Mouse (Mus musculus) natural killer cell, adult 2 months (primary cell): Measurements from ENCODE around the gene Cd81.
A peak's percentile ranks its signal among the peaks of the same experiment; 100 is the strongest.

Source experiments
- DNase-seq, 2 experiments: peaks; one replicate each; pipeline ENCODE4 v3.0.0; 2022; ENCODE audit warnings: low spot score in 2 of 2

Cd81 gene

DNA sequence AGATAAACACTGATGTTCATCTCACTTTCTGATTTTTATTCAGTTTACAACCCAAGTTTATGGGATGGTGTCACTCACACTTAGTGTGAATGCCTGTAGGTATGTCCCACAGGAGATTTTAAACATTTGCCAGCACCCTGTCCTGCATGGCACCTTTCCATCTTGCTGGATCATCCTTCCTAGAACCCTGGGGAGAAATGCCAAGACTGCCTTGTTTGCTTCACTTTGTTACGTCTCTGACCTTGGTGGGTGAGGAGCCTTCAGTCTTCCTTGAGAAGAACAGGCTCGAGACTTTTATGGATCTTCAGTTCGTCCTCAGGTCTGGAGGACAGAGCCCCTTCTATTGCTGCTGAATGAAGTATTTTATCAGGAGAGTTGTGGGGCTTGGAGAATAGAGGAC lies 3.2 kb upstream of the Cd81 start:
- DNase-seq, result no peak

DNA sequence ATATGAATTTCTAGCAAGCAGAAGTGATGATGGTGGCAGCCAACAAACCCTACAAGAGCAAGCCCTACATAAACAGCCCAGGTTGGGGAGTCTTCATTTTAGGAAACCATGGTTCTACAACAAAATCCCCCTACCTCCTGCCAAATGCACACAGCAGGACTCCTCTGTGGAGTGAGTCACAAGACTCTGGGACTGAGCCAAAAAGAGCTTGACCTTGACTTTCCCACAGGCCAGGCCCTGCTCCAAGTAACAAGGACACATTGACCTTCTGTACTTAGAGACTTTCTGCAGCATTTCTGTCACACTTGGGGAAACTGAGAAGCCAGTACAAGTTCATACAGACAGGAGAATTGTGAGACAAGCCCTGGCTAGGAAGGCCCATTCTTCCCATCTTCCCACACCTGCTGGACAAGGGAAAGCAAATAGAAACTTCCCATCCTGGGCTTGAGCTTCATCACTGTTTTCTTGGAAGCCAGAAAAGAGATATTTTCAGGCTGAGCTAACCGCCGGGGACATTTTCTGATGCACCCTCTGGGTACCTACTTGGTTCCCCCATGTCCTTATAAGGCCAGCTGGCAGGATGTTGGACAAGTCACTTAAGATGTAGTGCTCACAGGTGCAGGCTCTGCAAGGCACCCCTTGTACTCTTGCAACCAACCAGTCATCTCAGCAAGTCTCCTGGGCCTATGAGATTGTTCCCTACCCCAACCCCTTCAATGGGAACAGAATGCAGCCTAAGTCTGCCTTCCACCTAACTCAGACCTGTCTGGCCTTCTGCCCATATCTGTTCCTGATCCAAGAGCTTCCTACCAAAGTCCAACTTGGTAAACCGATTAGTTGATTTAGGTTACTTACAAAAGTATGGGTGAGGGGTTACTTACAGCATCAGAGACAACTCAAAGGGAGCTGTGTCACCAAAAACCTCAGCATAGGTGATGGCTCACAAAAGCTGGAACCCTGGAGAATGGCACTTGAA lies 2.4 kb upstream of the Cd81 start:
- DNase-seq, result no peak

DNA sequence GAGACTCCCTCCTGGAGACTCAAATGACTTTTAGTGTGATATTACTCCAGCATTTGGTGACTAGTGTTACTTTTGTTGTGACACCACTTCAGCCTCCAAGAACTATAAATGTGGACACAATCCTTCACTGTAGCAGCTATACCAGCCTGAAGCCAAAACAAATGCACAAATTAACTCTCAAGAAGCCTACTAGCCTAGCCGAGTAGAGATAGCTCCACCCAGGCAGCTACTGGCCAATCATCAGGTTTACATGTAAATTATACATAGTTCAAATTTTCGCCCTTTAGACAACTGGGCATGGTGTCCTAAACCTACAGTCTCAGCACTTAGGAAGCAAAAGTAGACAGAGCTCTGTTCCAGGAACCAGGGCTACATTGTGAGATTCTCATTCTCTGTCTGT lies 1.2 kb upstream of the Cd81 start:
- DNase-seq, result no peak

DNA sequence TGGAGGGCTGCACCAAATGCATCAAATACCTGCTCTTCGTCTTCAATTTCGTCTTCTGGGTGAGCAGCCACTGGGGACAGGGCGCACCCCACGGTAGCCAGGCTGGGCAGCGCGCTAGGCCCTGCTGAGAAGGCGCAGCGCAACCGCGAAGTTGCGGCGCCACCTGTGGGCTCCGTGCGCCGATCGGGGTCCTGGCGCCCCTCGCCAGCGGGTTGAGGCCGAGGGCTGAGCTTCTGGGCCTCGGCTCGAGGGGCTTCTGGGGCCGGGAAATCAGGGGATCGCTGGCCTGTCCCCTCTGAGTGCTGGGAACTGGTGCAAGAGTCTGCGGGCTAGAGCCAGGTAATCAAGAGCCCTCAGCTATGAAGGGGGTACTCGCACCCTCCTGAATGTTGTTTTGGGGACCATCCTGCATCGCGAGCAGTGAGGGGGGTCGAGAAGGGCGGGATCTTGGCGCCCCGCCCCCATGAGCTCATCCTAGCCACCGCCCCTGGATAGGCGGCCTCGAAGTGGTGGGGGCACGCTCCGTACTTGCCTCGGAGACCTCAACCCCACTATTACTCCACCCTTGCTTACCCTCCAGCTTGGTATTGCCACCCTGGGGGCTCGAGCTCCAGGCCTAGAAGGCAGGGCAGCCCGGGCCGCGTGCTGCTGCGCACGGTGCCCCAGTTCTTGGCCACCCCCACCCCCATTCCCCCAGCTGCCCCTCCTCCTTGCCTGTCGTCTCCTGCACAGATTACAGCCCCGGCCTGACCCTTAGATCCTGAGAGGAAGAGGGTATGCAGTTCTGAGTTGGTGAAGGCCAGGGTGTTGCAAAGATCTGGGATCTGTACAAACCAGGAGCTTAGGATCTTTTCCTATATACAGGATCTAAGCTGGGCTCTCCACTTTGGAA lies 715 bp downstream of the Cd81 start:
- DNase-seq, result peak in 1 of 2 experiments; percentile 29

DNA sequence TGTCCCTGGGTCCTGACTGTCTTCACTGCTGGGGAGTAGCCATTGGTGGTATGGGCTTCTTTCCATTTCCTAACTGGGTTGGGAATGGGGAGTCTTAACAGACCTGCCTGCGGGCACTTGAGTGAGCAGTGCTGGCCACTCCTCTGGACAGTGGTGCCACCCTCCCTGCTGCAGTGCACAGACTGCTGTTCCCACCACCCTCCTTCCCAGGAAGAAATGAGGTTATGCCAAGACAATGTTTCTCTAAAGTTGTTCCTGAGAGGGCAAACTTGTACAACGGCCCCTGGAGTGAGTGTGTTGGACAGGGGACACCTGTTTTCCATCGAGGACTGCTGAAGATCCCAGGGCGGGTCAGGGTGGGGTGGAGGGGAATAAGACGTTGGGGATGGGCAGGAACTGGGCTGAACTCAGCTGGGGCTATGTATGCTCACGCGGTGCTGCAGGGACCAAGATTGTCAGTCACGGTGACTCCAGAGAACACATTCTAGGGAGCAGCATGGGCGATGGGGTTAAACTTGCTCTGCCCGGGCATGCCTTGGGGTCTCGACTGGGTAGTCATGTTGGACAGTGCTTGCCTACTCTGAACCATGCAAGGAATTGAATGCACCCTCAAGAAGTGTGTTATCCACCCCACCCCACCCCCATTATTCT lies 1.5 kb downstream of the Cd81 start:
- no peak for DNase-seq

DNA sequence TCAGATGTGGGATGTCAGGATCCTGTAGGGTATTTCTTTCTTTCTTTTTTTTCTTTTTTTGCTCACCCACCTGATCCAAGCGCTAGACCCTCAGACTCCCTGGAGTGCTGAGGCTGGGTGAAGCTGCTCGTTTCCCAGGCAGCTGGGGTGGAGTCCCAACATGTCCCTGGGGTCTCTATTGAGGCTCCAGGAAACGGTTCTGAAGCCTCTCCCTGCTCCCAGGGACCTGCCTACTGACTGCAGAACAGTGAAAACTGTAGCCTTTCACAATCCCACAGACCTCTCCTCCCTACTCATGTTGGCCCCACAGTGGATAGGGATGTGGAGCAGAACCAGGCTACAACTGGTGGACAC lies 2.0 kb downstream of the Cd81 start:
- DNase-seq, result no peak

DNA sequence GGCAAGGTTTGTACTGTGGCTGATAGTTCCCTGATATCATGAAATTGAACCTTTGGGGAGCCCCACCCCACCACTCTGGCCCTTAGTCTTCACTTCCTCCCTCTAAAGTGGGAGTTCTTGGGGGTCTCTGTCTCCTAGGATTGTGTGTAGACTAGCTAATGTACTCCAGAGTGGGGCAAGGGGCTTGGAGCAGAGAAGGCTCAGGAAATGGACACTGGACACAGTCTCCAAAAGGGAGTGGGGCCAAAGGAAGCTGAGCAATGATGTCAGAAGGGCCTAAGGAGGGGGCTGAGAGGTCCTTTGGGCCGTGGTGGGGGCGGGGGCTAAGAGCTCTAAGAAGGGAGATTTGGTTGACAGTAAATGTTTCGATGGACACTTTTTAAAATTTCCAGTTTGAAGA lies 2.5 kb downstream of the Cd81 start:
- DNase-seq, result no peak

DNA sequence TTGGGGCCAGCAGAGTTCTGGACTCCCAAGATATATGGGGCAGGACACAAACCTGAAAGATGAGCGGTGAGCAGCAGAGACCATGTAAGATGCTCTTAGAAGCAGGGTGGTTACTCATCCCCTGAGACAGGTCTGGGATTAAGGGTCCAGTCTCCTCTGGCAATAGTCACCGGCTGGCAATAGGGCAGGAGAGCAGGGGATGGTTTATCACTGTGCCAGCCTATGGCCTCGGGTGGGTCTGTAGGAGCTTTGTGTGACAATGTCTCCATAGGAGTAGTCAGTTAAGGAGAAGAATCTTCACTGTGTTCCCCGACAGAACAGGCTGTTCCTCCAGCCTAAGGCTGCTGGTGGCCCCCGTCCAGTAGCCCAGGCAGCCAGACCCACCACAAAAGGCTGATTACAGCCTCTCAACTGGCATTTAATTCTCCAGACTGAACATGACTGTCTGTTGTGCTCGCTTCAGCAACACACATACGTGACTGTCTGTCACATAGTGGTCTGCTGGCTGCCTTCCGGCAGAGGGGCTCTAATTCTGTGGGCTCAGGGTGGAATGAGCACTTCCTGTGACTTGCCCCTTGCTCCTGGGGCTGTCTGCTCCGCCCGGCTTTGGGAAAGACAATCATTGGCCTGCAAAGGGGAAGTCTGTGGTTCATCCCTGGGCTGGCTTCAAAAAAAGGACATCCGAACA lies 3.1 kb downstream of the Cd81 start:
- DNase-seq, result no peak

DNA sequence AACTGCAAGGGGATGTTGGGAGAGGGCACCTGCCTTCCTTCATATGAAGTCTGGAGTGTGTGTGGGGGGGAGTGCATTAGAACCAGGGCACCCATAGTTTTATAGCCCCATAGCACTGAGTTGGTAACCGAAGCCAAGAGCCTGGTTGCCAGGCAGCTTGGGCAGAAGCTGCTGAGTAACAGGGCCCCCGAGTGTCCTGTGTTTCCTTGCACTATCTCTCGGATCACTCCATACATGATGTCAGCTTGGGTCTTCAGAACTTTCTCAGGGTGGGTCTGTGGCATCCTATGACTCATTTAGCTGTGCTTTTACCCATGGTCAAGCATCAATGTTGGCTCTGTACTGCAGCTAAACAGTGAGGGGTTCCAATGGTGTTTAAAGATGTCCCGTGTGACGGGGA lies 4.5 kb downstream of the Cd81 start:
- no peak for DNase-seq

DNA sequence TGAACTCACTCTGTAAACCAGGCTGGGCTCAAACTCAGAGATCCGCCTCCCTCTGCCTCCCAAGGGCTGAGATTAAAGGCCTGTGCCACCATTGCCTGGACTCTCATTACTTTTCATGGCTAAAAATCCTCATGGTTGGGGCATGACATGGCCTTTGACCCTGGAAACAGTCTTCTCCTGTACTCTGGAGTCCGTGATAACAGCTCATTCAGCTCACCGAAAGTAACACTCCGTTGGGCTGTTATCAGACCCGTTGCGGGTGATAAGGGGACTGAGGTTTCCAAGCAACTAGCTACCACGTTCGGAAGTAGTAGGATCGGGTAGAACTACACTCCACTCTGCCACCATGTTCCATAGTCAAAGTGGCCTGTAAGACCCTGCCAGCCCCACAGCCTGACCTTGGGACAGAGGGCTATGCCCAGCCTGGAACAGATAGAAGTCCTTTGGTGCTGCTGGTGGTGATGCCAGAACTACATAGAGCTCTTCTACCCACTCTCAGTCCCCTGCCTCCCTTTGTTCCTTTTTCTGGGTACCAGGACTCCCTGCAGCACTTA lies 5.2 kb downstream of the Cd81 start:
- DNase-seq, result no peak

DNA sequence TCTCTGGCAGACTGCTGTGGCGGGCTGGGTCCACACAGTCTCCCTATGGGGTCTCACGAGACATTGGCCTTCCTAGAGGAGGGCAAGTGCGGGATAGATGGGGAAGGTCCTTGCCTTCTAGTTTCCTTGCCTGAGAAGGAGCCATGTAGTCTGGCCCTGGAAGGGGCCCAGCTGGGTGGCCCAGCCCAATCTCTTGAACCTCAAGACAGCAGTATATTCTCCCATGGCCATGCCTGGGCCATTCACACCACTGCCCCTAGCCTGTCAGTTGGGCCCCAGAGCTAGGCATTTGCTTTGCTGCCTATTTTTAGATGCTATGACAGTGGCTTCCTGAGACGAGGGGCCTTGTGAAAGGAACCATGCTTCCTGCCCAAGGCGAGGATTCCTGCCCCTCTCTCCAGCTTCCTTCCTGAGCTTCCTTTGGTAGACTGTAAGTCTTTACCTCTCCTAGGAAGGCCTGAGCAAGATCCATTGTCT lies 5.7 kb downstream of the Cd81 start:
- no peak for DNase-seq

DNA sequence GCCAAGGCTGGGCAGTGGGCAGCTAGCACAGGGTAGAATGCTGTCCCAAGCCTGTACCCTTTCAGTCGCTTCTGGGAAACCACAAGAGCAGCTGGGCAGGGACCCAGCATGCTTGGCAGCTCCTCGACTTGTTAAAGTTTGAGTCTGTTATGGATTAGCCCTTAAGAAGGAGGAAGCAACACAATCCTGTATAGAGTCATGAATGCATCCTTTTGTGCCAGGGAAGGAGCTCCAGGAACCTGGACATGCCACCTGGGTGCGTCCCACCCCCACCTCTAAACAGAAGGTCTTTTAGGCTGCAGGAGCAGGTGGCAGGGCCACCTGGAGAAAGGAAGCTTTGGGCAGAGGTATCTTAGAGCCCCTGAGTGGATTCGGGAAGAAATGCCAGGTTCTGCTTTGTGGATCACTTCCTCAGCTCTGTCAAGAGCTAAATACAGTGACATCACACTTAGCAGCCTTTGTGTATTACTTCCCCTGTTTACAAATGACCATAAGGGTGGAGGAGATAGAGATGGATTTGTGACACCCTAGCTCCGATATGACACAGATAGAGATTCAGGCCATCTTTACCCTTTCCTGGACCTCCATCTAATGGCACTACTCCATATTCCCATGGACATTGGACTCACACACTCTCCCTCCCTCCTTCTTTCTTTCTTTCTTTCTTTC lies 6.8 kb downstream of the Cd81 start:
- no peak for DNase-seq

DNA sequence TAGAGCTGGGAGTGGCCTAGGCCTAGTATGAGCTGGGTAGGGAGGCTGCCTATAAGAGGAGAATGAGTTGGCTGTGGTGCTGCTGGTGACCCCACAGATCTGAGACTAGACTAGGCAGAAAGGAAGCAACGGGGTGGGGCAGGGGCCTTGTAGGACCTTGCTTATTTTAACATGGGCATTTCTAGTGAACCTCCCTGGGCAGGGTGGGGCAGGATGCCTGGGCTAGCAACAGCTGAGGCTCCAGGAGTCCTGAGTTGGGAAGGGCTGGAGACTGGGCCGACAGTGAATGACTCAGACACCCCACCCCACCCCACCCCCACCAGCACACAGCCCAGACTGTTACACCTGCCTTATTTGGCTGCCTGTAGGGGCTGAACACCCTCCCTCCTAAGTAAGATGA lies 10.2 kb downstream of the Cd81 start:
- DNase-seq, result no peak

DNA sequence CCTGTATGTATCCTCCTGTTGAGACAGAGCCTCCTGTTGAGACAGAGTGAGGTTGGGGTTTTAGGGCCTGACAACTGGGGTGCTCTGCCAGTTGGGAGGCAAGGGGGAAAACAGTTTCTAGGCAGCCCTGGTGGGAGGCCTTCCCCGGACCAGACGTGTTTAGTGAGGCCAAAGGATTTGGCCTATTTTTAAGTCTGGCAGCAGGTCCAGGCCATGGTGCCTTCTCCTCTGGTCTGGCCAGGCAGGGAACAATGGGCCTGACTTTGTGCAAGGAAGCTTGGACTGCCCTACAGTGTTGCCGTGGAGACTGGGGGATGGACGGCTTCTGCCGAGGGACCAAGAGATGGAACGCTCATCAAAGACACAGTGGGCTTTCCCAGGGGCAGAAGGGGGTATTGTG lies 11.7 kb downstream of the Cd81 start:
- no peak for DNase-seq

DNA sequence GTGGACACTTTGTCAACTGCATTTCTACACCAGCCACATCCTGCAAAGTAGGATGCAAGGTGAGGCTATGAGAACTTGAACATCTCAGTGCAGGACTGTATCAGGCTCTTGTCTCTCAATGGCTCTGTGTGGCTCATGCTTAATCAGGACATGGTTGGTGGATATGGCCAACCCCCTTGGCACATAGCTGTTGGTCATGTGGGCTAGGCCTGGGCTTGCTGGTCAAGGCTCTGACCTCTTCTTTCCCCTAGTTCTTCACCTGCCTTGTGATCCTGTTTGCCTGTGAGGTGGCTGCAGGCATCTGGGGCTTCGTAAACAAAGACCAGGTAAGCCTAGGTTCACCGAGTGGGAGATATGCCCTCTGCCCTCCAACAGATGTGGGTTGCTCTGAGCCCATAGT lies 13.2 kb downstream of the Cd81 start:
- DNase-seq, result no peak

DNA sequence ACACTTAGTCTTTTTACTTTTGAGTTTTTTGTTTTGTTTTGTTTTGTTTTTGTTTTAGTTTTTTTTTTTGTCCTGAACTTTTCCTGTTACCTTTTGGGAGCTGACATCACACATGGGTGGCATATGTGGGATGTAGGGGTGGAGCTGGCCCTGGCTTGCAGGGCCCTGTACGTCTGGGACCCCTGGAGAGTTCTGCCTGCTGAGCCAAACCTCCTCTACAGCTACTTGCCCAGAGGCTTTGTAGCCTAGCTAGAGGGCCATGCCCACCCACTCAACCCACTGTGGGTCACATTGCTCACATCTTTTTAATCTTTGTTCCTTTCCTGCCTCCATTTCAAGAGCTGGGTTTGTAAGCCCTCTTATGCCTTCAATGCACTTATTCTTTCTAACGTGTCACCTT lies 14.9 kb downstream of the Cd81 start:
- DNase-seq, result no peak

DNA sequence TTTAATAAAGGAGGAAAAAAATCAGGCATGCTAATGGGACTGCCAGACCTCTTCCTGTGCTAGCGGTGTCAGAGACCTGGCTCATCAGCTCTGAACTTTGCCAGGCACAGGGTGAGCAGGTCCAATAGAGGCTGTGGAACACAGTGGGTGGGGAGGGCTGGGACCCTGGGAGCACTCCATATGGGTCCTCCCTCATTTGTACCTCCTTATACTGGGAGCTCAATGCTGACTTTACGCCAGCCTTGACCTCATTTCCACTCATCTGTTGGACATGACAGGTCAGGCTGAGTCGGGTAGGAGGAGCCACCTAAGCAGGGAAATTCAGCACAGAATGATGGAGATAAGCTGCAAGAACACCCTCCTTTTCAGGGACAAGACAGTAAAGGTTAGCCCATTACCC lies 15.4 kb downstream of the Cd81 start:
- no peak for DNase-seq

DNA sequence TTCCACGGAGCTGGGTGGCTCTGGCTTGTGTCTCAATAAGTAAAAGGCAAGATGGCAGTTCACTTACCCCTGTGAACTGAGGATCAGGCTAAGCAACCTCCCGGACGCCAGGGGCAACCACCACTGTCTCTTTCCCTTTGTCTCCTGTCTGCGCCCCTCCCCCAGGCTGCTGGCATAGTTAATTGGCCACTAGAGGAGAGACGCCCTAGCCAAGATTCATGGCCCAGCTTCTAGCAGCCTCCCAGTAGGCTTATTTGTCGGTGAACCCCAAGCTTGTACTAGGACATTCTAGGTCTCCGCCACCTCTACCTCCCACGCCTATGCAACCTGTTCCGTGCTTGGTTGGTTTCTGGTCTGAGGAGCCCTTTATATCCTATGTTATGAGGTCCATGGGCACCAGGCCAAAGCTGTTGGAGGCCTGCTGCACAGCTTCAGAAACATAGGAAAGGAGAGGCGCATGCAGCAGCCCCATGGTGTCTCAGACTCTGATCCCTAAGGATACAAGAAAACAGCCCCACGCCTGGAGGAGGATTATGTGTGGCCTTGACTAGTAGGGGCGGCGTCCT lies 15.9 kb downstream of the Cd81 start:
- no peak for DNase-seq

DNA sequence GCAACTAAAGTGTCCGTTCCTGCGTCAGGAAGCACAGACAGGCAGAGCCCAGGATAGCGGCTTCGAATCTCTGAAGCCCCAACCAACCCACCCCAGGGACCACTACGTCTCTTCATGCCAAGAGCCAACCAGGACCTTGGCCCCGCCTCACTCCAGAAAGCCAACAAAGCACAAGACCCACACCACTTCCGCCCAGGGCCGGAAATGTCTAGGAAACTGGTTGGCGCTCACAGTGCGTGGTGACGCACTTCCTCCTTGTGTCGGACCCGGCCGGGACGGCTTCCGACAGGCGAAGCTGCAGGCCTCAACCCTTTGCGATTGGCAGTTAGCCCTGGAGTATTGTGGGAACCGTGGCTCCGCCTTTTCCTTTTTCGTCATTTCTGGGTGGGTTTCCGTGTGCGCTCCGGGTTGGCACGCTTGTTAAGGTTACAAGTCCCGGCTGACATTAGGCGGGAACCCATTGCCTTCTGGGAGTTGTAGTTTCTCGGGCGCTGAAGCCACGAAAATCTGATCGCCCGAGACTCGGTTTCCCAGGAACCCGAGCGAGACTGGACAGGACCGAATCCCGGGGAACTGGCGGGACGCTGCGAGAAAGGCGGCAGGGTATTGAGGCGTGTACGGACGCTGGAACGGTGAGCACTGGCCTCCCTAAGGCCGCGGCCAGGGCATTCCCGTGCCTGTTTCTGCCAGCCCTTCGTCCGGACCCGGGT lies 16.5 kb downstream of the Cd81 start, which contains the start of gene Tssc4:
Gene Tssc4, plus strand, starts transcription at position 368 of the 710 bp plus-strand sequence.
- peak; percentile 94 to 98 for DNase-seq
